Mouse (Mus musculus) megakaryocyte, embryonic 14.5 days (primary cell): ENCODE data around the gene Mogs. TPM values are rescaled to one million over a fixed set of nuclear protein-coding genes. Genes with fewer than 3 reads are reported as not detected.
A peak's percentile ranks its signal among the peaks of the same experiment; 100 is the strongest.

Source experiments
- H3K27me3 ChIP-seq: replicated peaks from 2 replicates; pipeline ENCODE3; 2012; ENCODE audit warnings: inconsistent platforms
- H3K36me3 ChIP-seq: replicated peaks from 2 replicates; pipeline ENCODE3; 2012; ENCODE audit warnings: low read length, inconsistent platforms, mixed read lengths
- H3K4me1 ChIP-seq: 2 replicates; pipeline ENCODE4 v1.6.1; 2012; ENCODE audit warnings: inconsistent platforms
- H3K4me3 ChIP-seq: replicated peaks from 2 replicates; pipeline ENCODE3; 2012; ENCODE audit warnings: moderate library complexity, mild to moderate bottlenecking, inconsistent platforms
- H3K9me3 ChIP-seq: 2 replicates; pipeline ENCODE4 v1.6.1; 2012; ENCODE audit warnings: inconsistent platforms
- FLI1 ChIP-seq: IDR thresholded peaks from 2 replicates; pipeline ENCODE4 v1.6.1; 2012; ENCODE audit warnings: low read length, inconsistent platforms, mixed read lengths
- GATA1 ChIP-seq: IDR thresholded peaks from 3 replicates; pipeline ENCODE4 v1.6.1; 2012; ENCODE audit warnings: mixed read lengths, low read length, inconsistent platforms, borderline replicate concordance
- polyA plus RNA-seq: library from polyadenylated mRNA; stranded (reverse); fragments of >175 nt; gene quantifications from 2 replicates; pipeline ENCODE4 v1.2.3, GENCODE M21; 2012; ENCODE audit warnings: low replicate concordance; ENCODE audit not compliant: insufficient read depth

Gene Mogs
- polyA plus RNA-seq, 1 experiment, result 76.1 TPM

GRCm38 (mm10) chr6:83122961-83123360, 7.7 kb downstream of the Mogs start:
- Histone ChIP-seq H3K9me3 (no peaks in the 10 kb centered on the region), H3K27me3 (no peaks in the 10 kb centered on the region), H3K36me3 (peaks cover 32% of the 10 kb centered on the region), H3K4me3 (peak overlapping the region; percentile 56), H3K4me1 (peaks cover 77% of the 10 kb centered on the region)
- no peak for TF ChIP-seq GATA1
- TF ChIP-seq FLI1, result no peak

GRCm38 (mm10) chr6:83124851-83125312, 9.6 kb downstream of the Mogs start:
- H3K27me3 ChIP-seq, result no peaks in the 10 kb centered on the region
- TF ChIP-seq FLI1 (no peak), GATA1 (no peak)
- H3K36me3 ChIP-seq, result peaks cover 13% of the 10 kb centered on the region
- peak overlapping the region; percentile 92 for H3K4me3 ChIP-seq
- peaks cover 61% of the 10 kb centered on the region for H3K4me1 ChIP-seq
- H3K9me3 ChIP-seq, result no peaks in the 10 kb centered on the region

GRCm38 (mm10) chr6:83125331-83125730, 10.0 kb downstream of the Mogs start, which contains the start of gene Ino80b:
TSS of gene Ino80b (minus strand) at chr6:83125431.
- Histone ChIP-seq H3K36me3 (peaks cover 10% of the 10 kb centered on the region), H3K4me1 (peaks cover 57% of the 10 kb centered on the region), H3K9me3 (no peaks in the 10 kb centered on the region), H3K27me3 (no peaks in the 10 kb centered on the region), H3K4me3 (peak within 1 kb of the TSS; percentile 92)
- no peak for TF ChIP-seq FLI1
- TF ChIP-seq GATA1, result no peak

- peaks cover 10% of the 10 kb centered on the region for H3K36me3 ChIP-seq
- no peak overlapping the region for H3K4me3 ChIP-seq
- H3K27me3 ChIP-seq, result no peaks in the 10 kb centered on the region
- H3K9me3 ChIP-seq, result no peaks in the 10 kb centered on the region
- H3K4me1 ChIP-seq, result peaks cover 61% of the 10 kb centered on the region
- TF ChIP-seq FLI1 (no peak), GATA1 (no peak)
Measured at GRCm38 (mm10) chr6:83127419-83127818, 12.1 kb downstream of the Mogs start.

GRCm38 (mm10) chr6:83131469-83132034, 16.3 kb downstream of the Mogs start:
- Histone ChIP-seq H3K36me3 (no peaks in the 10 kb centered on the region), H3K27me3 (no peaks in the 10 kb centered on the region), H3K4me1 (peaks cover 52% of the 10 kb centered on the region), H3K4me3 (peak overlapping the region; percentile 79), H3K9me3 (no peaks in the 10 kb centered on the region)
- TF ChIP-seq FLI1 (no peak), GATA1 (no peak)

- no peak for TF ChIP-seq GATA1
- TF ChIP-seq FLI1, result no peak
- Histone ChIP-seq H3K4me1 (peaks cover 60% of the 10 kb centered on the region), H3K36me3 (no peaks in the 10 kb centered on the region), H3K9me3 (no peaks in the 10 kb centered on the region), H3K27me3 (no peaks in the 10 kb centered on the region), H3K4me3 (no peak overlapping the region)
Measured at GRCm38 (mm10) chr6:83132176-83132919, 17.1 kb downstream of the Mogs start.

- peak overlapping the region; percentile 42 for H3K4me3 ChIP-seq
- TF ChIP-seq FLI1 (no peak), GATA1 (no peak)
- H3K4me1 ChIP-seq, result peaks cover 69% of the 10 kb centered on the region
- no peaks in the 10 kb centered on the region for H3K9me3 ChIP-seq
- H3K36me3 ChIP-seq, result no peaks in the 10 kb centered on the region
- no peaks in the 10 kb centered on the region for H3K27me3 ChIP-seq
Measured at GRCm38 (mm10) chr6:83134226-83134625, 18.9 kb downstream of the Mogs start.

- Histone ChIP-seq H3K36me3 (no peaks in the 10 kb centered on the region), H3K27me3 (peaks cover 2% of the 10 kb centered on the region), H3K4me1 (peaks cover 69% of the 10 kb centered on the region), H3K4me3 (peak within 1 kb of the TSS; percentile 94), H3K9me3 (no peaks in the 10 kb centered on the region)
- TF ChIP-seq GATA1 (no peak), FLI1 (no peak)
Measured at GRCm38 (mm10) chr6:83134951-83135513, 19.7 kb downstream of the Mogs start, which contains the start of gene Rtkn. TSS of gene Rtkn (plus strand) at chr6:83135463.

GRCm38 (mm10) chr6:83135571-83136161, 20.4 kb downstream of the Mogs start:
- H3K4me3 ChIP-seq, result peak overlapping the region; percentile 94
- H3K36me3 ChIP-seq, result no peaks in the 10 kb centered on the region
- no peaks in the 10 kb centered on the region for H3K9me3 ChIP-seq
- peaks cover 67% of the 10 kb centered on the region for H3K4me1 ChIP-seq
- TF ChIP-seq GATA1 (no peak), FLI1 (no peak)
- peaks cover 3% of the 10 kb centered on the region for H3K27me3 ChIP-seq
